Mouse (Mus musculus) lung, adult 2 months (tissue): ENCODE results near the gene Ghrhr.

Source experiments
- CTCF ChIP-seq: fragments of 200-500 bp; IDR thresholded peaks from 2 replicates; pipeline ENCODE4 v1.5.1; 2011; ENCODE audit warnings: mild to moderate bottlenecking, low read length, control low read depth; ENCODE audit not compliant: insufficient read depth
- POLR2A ChIP-seq: fragments of 200-500 bp; IDR thresholded peaks from 2 replicates; pipeline ENCODE4 v1.6.1; 2011; ENCODE audit warnings: low read depth, mild to moderate bottlenecking, control low read depth, low read length, borderline replicate concordance; ENCODE audit errors: extremely low read depth

GRCm38 (mm10) chr6:55367126-55367525, 9.0 kb upstream of the Ghrhr start:
- TF ChIP-seq CTCF (no peak), POLR2A (no peak)
